7 mouse cellular contexts compared by ENCODE assay signal in genomic region chr10:125786197-125786879, GRCm38 (mm10).
DNase-seq lines count a peak whose midpoint lies in the region; ATAC-seq lines count a peak whose summit lies in the region.

No protein-coding gene starts in this region.

- ATAC-seq in lung, embryonic 15.5 days (ENCODE audit: borderline replicate concordance, extremely low read depth, low FRiP score, low TSS enrichment) = peak; percentile 52; the same call in 1 of the 2 replicates
- peak; percentile 3; the same call in 1 of the 2 replicates for ATAC-seq in forebrain, embryonic 16.5 days
- no peak for ATAC-seq in limb, embryonic 15.5 days (ENCODE audit: insufficient number of reproducible peaks, low FRiP score, low TSS enrichment, low read depth)
- ATAC-seq in stomach, embryonic 16.5 days (ENCODE audit: insufficient read depth, low FRiP score) = peak; percentile 35; the same call in 1 of the 2 replicates

- H3K9ac ChIP-seq in lung, embryonic 15.5 days = peak overlapping the region; percentile 8; the same call in 1 of the 2 replicates
- H3K9ac ChIP-seq in forebrain, embryonic 16.5 days (replicated peaks; ENCODE audit: low read depth, low read length) = no peak overlapping the region
- H3K9ac ChIP-seq in limb, embryonic 15.5 days = no peak overlapping the region
- peak overlapping the region; percentile 69 for H3K9ac ChIP-seq in stomach, embryonic 16.5 days (ENCODE audit: low read length)

- no peaks in the 10 kb centered on the region for H3K27me3 ChIP-seq in lung, embryonic 15.5 days
- no peaks in the 10 kb centered on the region for H3K27me3 ChIP-seq in forebrain, embryonic 16.5 days (replicated peaks; ENCODE audit: control insufficient read depth, insufficient read depth, low read length)
- H3K27me3 ChIP-seq in limb, embryonic 15.5 days = no peaks in the 10 kb centered on the region
- no peaks in the 10 kb centered on the region for H3K27me3 ChIP-seq in stomach, embryonic 16.5 days (ENCODE audit: control insufficient read depth, insufficient read depth, low read length)

- DNase-seq in lung, postnatal 36 days = no peak
- DNase-seq in B cell, adult 2 months = no peak
- DNase-seq in urinary bladder, postnatal 4 days (ENCODE audit: low spot score in 2 of 2) = no peak

- peaks cover 31% of the 10 kb centered on the region for H3K4me1 ChIP-seq in lung, embryonic 15.5 days
- H3K4me1 ChIP-seq in forebrain, embryonic 16.5 days (replicated peaks; ENCODE audit: control insufficient read depth, insufficient read depth, low read length) = peaks cover 27% of the 10 kb centered on the region
- peaks cover 30% of the 10 kb centered on the region for H3K4me1 ChIP-seq in limb, embryonic 15.5 days
- H3K4me1 ChIP-seq in stomach, embryonic 16.5 days (ENCODE audit: control insufficient read depth, insufficient read depth, low read length) = peaks cover 32% of the 10 kb centered on the region

- 6% methylated on average over 10 of the region's 10 CpGs for WGBS in lung, embryonic 15.5 days
- WGBS in forebrain, embryonic 16.5 days = 8% methylated on average over 10 of the region's 10 CpGs
- WGBS in limb, embryonic 15.5 days = 6% methylated on average over 10 of the region's 10 CpGs
- WGBS in stomach, embryonic 16.5 days = 9% methylated on average over 10 of the region's 10 CpGs

- H3K27ac ChIP-seq in lung, embryonic 15.5 days = peak overlapping the region; percentile 76
- no peak overlapping the region for H3K27ac ChIP-seq in forebrain, embryonic 16.5 days (ENCODE audit: low read length)
- H3K27ac ChIP-seq in limb, embryonic 15.5 days = peak overlapping the region; percentile 90
- H3K27ac ChIP-seq in stomach, embryonic 16.5 days (ENCODE audit: low read length) = peak overlapping the region; percentile 90

- H3K36me3 ChIP-seq in lung, embryonic 15.5 days = no peaks in the 10 kb centered on the region
- no peaks in the 10 kb centered on the region for H3K36me3 ChIP-seq in forebrain, embryonic 16.5 days (ENCODE audit: control insufficient read depth, insufficient read depth)
- no peaks in the 10 kb centered on the region for H3K36me3 ChIP-seq in limb, embryonic 15.5 days
- no peaks in the 10 kb centered on the region for H3K36me3 ChIP-seq in stomach, embryonic 16.5 days (ENCODE audit: control insufficient read depth, insufficient read depth, low read length)

- H3K9me3 ChIP-seq in lung, embryonic 15.5 days = no peaks in the 10 kb centered on the region
- H3K9me3 ChIP-seq in forebrain, embryonic 16.5 days (ENCODE audit: control insufficient read depth, low read length) = no peaks in the 10 kb centered on the region
- no peaks in the 10 kb centered on the region for H3K9me3 ChIP-seq in limb, embryonic 15.5 days
- peaks cover 2% of the 10 kb centered on the region; the same call in 1 of the 2 replicates for H3K9me3 ChIP-seq in stomach, embryonic 16.5 days (replicated peaks; ENCODE audit: control insufficient read depth, low read length)

- peak overlapping the region; percentile 79 for H3K4me2 ChIP-seq in lung, embryonic 15.5 days
- peak overlapping the region; percentile 66 for H3K4me2 ChIP-seq in forebrain, embryonic 16.5 days (ENCODE audit: low read length)
- H3K4me2 ChIP-seq in limb, embryonic 15.5 days = peak overlapping the region; percentile 51
- H3K4me2 ChIP-seq in stomach, embryonic 16.5 days (ENCODE audit: low read depth, low read length) = peak overlapping the region; percentile 64

- H3K4me3 ChIP-seq in lung, embryonic 15.5 days = peak overlapping the region; percentile 38
- H3K4me3 ChIP-seq in forebrain, embryonic 16.5 days (replicated peaks; ENCODE audit: low read length) = peak overlapping the region; percentile 38
- peak overlapping the region; percentile 32 for H3K4me3 ChIP-seq in limb, embryonic 15.5 days
- peak overlapping the region; percentile 38 for H3K4me3 ChIP-seq in stomach, embryonic 16.5 days (replicated peaks; ENCODE audit: low read length)

Comparison
In these comparisons a context has a peak if more than half of its experiments do, and no peak if none do; other contexts are left out.
1. H3K9ac ChIP-seq: peak in lung, embryonic 15.5 days (single experiment) and stomach, embryonic 16.5 days (single experiment); none in forebrain, embryonic 16.5 days (single experiment) and limb, embryonic 15.5 days (single experiment).
2. Peak in every context shown above with its lines, with median percentiles within 50 percentile points of each other: H3K4me2 ChIP-seq and H3K4me3 ChIP-seq.